Comparison of ENCODE assay signal across 9 mouse cellular contexts in genomic region chrX:170675923-170676605, GRCm38 (mm10). TPM values are rescaled to one million over a fixed set of nuclear protein-coding genes. Genes with fewer than 3 reads are reported as not detected.
DNase-seq lines count a peak whose midpoint lies in the region; ATAC-seq and TF ChIP-seq lines count a peak whose summit lies in the region.
"Had no signal": no experiment of that assay in that cellular context is flagged by ENCODE, and none has a peak within 500 bp of the region (broad histone marks: within the 10 kb centered on the region; RNA-seq: fewer than 3 reads in every experiment).

No protein-coding gene starts in this region.

- H3K4me1 ChIP-seq in kidney, embryonic 15.5 days, result no peaks in the 10 kb centered on the region
- H3K4me1 ChIP-seq in CH12.LX (ENCODE audit: control insufficient read depth in 1 of 2, insufficient read depth in 2 of 2), result no peaks in the 10 kb centered on the region
- no peaks in the 10 kb centered on the region for H3K4me1 ChIP-seq in forebrain, embryonic 15.5 days
- no peaks in the 10 kb centered on the region for H3K4me1 ChIP-seq in midbrain, embryonic 15.5 days
- H3K4me1 ChIP-seq: hindbrain, embryonic 15.5 days had no signal

- 93% methylated on average over 39 of the region's 39 CpGs for WGBS in kidney, embryonic 15.5 days
- WGBS in forebrain, embryonic 15.5 days, result 94% methylated on average over 32 of the region's 39 CpGs
- 97% methylated on average over 32 of the region's 39 CpGs for WGBS in midbrain, embryonic 15.5 days

- dilution Hi-C loops in CH12.LX (cut with MboI; ENCODE audit: extremely low pct_ligation_motif_present, extremely low pct_unique_long_range_greater_than_20kb, low sequenced_read_pairs), result no loop called here

- TF ChIP-seq EP300 in CH12.LX (IDR thresholded peaks at IDR 0.05; ENCODE audit: low read length), result no peak

- no peak overlapping the region for H3K9ac ChIP-seq in kidney, embryonic 15.5 days
- H3K9ac ChIP-seq in CH12.LX (ENCODE audit: insufficient read depth, low read depth), result no peak overlapping the region
- no peak overlapping the region for H3K9ac ChIP-seq in forebrain, embryonic 15.5 days (replicated peaks)
- no peak overlapping the region for H3K9ac ChIP-seq in midbrain, embryonic 15.5 days
- H3K9ac ChIP-seq: hindbrain, embryonic 15.5 days had no signal

- ATAC-seq in kidney, embryonic 15.5 days (replicated peaks; ENCODE audit: low FRiP score), result 0 out of 2 replicates have a peak, but pooled peaks have one; percentile 5
- ATAC-seq in forebrain, embryonic 15.5 days (replicated peaks), result 0 out of 2 replicates have a peak, but pooled peaks have one; percentile 38
- ATAC-seq in midbrain, embryonic 15.5 days (replicated peaks), result peak; percentile 46
- no peak for ATAC-seq in frontal cortex, adult (ENCODE audit: low TSS enrichment)

- no peak for TF ChIP-seq RAD21 in CH12.LX (IDR thresholded peaks at IDR 0.05; ENCODE audit: low read depth, low read length)

- H3K27me3 ChIP-seq in kidney, embryonic 15.5 days, result no peaks in the 10 kb centered on the region
- H3K27me3 ChIP-seq in CH12.LX (replicated peaks), result no peaks in the 10 kb centered on the region
- H3K27me3 ChIP-seq in forebrain, embryonic 15.5 days, result no peaks in the 10 kb centered on the region
- H3K27me3 ChIP-seq in midbrain, embryonic 15.5 days (replicated peaks), result no peaks in the 10 kb centered on the region
- H3K27me3 ChIP-seq: hindbrain, embryonic 15.5 days had no signal

- in situ Hi-C loops in CH12.LX (cut with MboI; ENCODE audit: low pct_ligation_motif_present, low pct_unique_long_range_greater_than_20kb, low sequenced_read_pairs), result no loop called here

- intact Hi-C loops in gastrocnemius, postnatal 36 days (cut with DNase I), result no loop called here

- H3K4me3 ChIP-seq in kidney, embryonic 15.5 days (replicated peaks), result no peak overlapping the region
- H3K4me3 ChIP-seq in CH12.LX (replicated peaks in 1 of 3; ENCODE audit: low read depth in 2 of 3, low read length in 2 of 3, poor library complexity in 1 of 3), result peak overlapping the region in 1 of 3 experiments; percentile 21
- H3K4me3 ChIP-seq in forebrain, embryonic 15.5 days, result no peak overlapping the region
- no peak overlapping the region for H3K4me3 ChIP-seq in midbrain, embryonic 15.5 days
- H3K4me3 ChIP-seq: hindbrain, embryonic 15.5 days had no signal

- peaks cover 52% of the 10 kb centered on the region for H3K9me3 ChIP-seq in kidney, embryonic 15.5 days (replicated peaks)
- peaks cover 45% of the 10 kb centered on the region for H3K9me3 ChIP-seq in CH12.LX (replicated peaks; ENCODE audit: low read length)
- peaks cover 31% of the 10 kb centered on the region for H3K9me3 ChIP-seq in forebrain, embryonic 15.5 days
- H3K9me3 ChIP-seq in midbrain, embryonic 15.5 days, result peaks cover 30% of the 10 kb centered on the region

- TF ChIP-seq CTCF in CH12.LX (conservative IDR thresholded peaks at IDR 0.05 in 1 of 2, IDR thresholded peaks at IDR 0.05 in 1 of 2; ENCODE audit: low read depth in 2 of 2, low read length in 2 of 2), result no peak

- H3K79me2 ChIP-seq in CH12.LX (replicated peaks; ENCODE audit: control insufficient read depth, extremely low read depth, insufficient read depth, poor library complexity, severe bottlenecking), result no peaks in the 10 kb centered on the region

- H3K36me3 ChIP-seq in kidney, embryonic 15.5 days, result peaks cover 37% of the 10 kb centered on the region
- peaks cover 3 to 4% of the 10 kb centered on the region in 2 experiments for H3K36me3 ChIP-seq in CH12.LX (replicated peaks in 1 of 2; ENCODE audit: control insufficient read depth in 1 of 2, insufficient read depth in 1 of 2, low read length in 1 of 2)
- H3K36me3 ChIP-seq in forebrain, embryonic 15.5 days, result peaks cover 30% of the 10 kb centered on the region
- peaks cover 13% of the 10 kb centered on the region; the same call in 1 of the 2 replicates for H3K36me3 ChIP-seq in midbrain, embryonic 15.5 days (replicated peaks)

- DNase-seq in kidney, postnatal 14 days, result no peak
- DNase-seq in CH12.LX (ENCODE audit: extremely low read depth), result no peak
- DNase-seq in gastrocnemius, postnatal 36 days, result no peak
- DNase-seq: adrenal gland, postnatal 10 days had no signal

- TF ChIP-seq POLR2A in CH12.LX (IDR thresholded peaks at IDR 0.05; ENCODE audit: low read depth, low read length), result no peak

- H3K27ac ChIP-seq in kidney, embryonic 15.5 days, result no peak overlapping the region
- no peak overlapping the region for H3K27ac ChIP-seq in CH12.LX (ENCODE audit: insufficient read depth, low read depth)
- H3K27ac ChIP-seq in forebrain, embryonic 15.5 days (replicated peaks), result no peak overlapping the region
- no peak overlapping the region for H3K27ac ChIP-seq in midbrain, embryonic 15.5 days
- H3K27ac ChIP-seq: hindbrain, embryonic 15.5 days had no signal

- no peak overlapping the region for H3K4me2 ChIP-seq in kidney, embryonic 15.5 days
- no peak overlapping the region for H3K4me2 ChIP-seq in CH12.LX (ENCODE audit: insufficient read depth, low read depth, poor library complexity, severe bottlenecking)
- no peak overlapping the region for H3K4me2 ChIP-seq in forebrain, embryonic 15.5 days (replicated peaks)
- H3K4me2 ChIP-seq in midbrain, embryonic 15.5 days, result no peak overlapping the region
- H3K4me2 ChIP-seq: hindbrain, embryonic 15.5 days had no signal

TF ChIP-seq in CH12.LX, 34 proteins besides CTCF, POLR2A, EP300 and RAD21:
- no peak for TF ChIP-seq JUN (IDR thresholded peaks at IDR 0.05; ENCODE audit: insufficient read depth, low read depth, low read length)
- TF ChIP-seq TCF12 (IDR thresholded peaks at IDR 0.05; ENCODE audit: low read depth, low read length), result no peak
- no peak for TF ChIP-seq ZMIZ1 (IDR thresholded peaks at IDR 0.05; ENCODE audit: low read depth, low read length)
- TF ChIP-seq MXI1 (IDR thresholded peaks at IDR 0.05; ENCODE audit: low read depth, low read length), result no peak
- no peak for TF ChIP-seq PAX5 (IDR thresholded peaks at IDR 0.05; ENCODE audit: low read length)
- TF ChIP-seq ELF1 (IDR thresholded peaks at IDR 0.05; ENCODE audit: low read depth, low read length), result 0 out of 2 replicates have a peak, but pooled peaks have one; percentile 7
- TF ChIP-seq POLR2AphosphoS2 (IDR thresholded peaks at IDR 0.05; ENCODE audit: low read depth, low read length), result no peak
- no peak for TF ChIP-seq MYC (IDR thresholded peaks at IDR 0.05; ENCODE audit: low read depth, low read length)
- no peak for TF ChIP-seq CHD2 (IDR thresholded peaks at IDR 0.05; ENCODE audit: low read length)

RNA-seq across cellular contexts. Expression of gene Asmt, which starts 3.6 kb away (rescaled TPM):
- polyA plus RNA-seq in kidney, embryonic 15.5 days (2015; fragmentation: Nextera tagmentation; extraction: Ambion mirVana), result not detected in 2 replicates
- total RNA-seq in CH12.LX (2012; rRNA removed) (not detected in 2 replicates), CH12.LX (2014; rRNA removed) (not detected in 2 replicates)
- polyA plus RNA-seq in CH12.LX (2012; ENCODE audit: insufficient read length, low read depth), result not detected in 2 replicates
- not detected in 2 replicates for polyA plus RNA-seq in forebrain, embryonic 15.5 days (2015; fragmentation: Nextera tagmentation; extraction: Ambion mirVana)
- not detected in 2 replicates for polyA plus RNA-seq in midbrain, embryonic 15.5 days (2015; fragmentation: Nextera tagmentation; extraction: Ambion mirVana)
- total RNA-seq in gastrocnemius, postnatal 36 days (2021), result not detected
- total RNA-seq: adrenal gland, postnatal 10 days had no signal
- polyA plus RNA-seq: hindbrain, embryonic 15.5 days had no signal
